Mouse (Mus musculus) CH12.LX (cell line): ENCODE data around the gene Rhcg. TPM values are rescaled to one million over a fixed set of nuclear protein-coding genes. Genes with fewer than 3 reads are reported as not detected.

Experiments
- DNase-seq: peaks from one replicate; pipeline ENCODE4 v3.0.0-alpha.2; 2013; ENCODE audit errors: extremely low read depth
- H3K27ac ChIP-seq: 2 replicates; pipeline ENCODE4 v1.5.1; 2012; ENCODE audit warnings: low read depth, mild to moderate bottlenecking, control low read depth, moderate library complexity; ENCODE audit not compliant: insufficient read depth
- H3K27me3 ChIP-seq: replicated peaks from 2 replicates; pipeline ENCODE3; 2012; ENCODE audit warnings: inconsistent platforms
- H3K36me3 ChIP-seq, 2 experiments: replicated peaks in 1 of 2; 2 replicates each; pipeline versions ENCODE3 to v1.6.1; 2012; ENCODE audit warnings: inconsistent platforms in 1 of 2, low read length in 1 of 2, mild to moderate bottlenecking in 1 of 2, mixed read lengths in 1 of 2, moderate library complexity in 1 of 2; ENCODE audit not compliant: control insufficient read depth in 1 of 2, insufficient read depth in 1 of 2
- H3K4me1 ChIP-seq, 2 experiments: 2 replicates each; pipeline ENCODE4 v1.6.1; 2012; ENCODE audit warnings: inconsistent platforms in 1 of 2, moderate library complexity in 1 of 2; ENCODE audit not compliant: insufficient read depth in 2 of 2, control insufficient read depth in 1 of 2
- H3K4me2 ChIP-seq: 2 replicates; pipeline ENCODE4 v1.6.1; 2012; ENCODE audit warnings: low read depth, mild to moderate bottlenecking, control low read depth; ENCODE audit not compliant: poor library complexity, insufficient read depth, severe bottlenecking
- H3K4me3 ChIP-seq, 3 experiments: fragments of 150-350 bp in 1 of 3; sonication (generic) in 1 of 3; replicated peaks in 1 of 3; 2 replicates each; pipeline versions ENCODE3 to v1.5.1; 2011 to 2012; ENCODE audit warnings: low read depth in 2 of 3, low read length in 2 of 3, mild to moderate bottlenecking in 2 of 3, moderate library complexity in 2 of 3, control low read depth in 1 of 3, improper control_type of control experiment in 1 of 3, inconsistent platforms in 1 of 3, mixed read lengths in 1 of 3; ENCODE audit not compliant: poor library complexity in 1 of 3
- H3K79me2 ChIP-seq: replicated peaks from 2 replicates; pipeline ENCODE4 v1.6.1; 2012; ENCODE audit warnings: mild to moderate bottlenecking, moderate library complexity; ENCODE audit not compliant: control insufficient read depth, poor library complexity, insufficient read depth, severe bottlenecking; ENCODE audit errors: extremely low read depth
- H3K9ac ChIP-seq: 2 replicates; pipeline ENCODE4 v1.6.1; 2012; ENCODE audit warnings: low read depth, mild to moderate bottlenecking, control low read depth, moderate library complexity; ENCODE audit not compliant: insufficient read depth
- H3K9me3 ChIP-seq: replicated peaks from 2 replicates; pipeline ENCODE3; 2012; ENCODE audit warnings: low read length, inconsistent platforms, mixed read lengths
- BHLHE40 ChIP-seq: IDR thresholded peaks from 2 replicates; pipeline ENCODE4 v1.6.1; 2011; ENCODE audit warnings: mild to moderate bottlenecking, low read depth, low read length, improper control_type of control experiment
- CHD1 ChIP-seq: IDR thresholded peaks from 2 replicates; pipeline ENCODE4 v1.6.1; 2012; ENCODE audit warnings: low read depth, low read length, improper control_type of control experiment, inconsistent platforms
- CHD2 ChIP-seq: IDR thresholded peaks from 2 replicates; pipeline ENCODE4 v1.6.1; 2011; ENCODE audit warnings: low read length, improper control_type of control experiment
- CTCF ChIP-seq, 2 experiments: IDR thresholded peaks in 1 of 2; conservative IDR thresholded peaks in 1 of 2; 2 replicates each; pipeline ENCODE4 v1.5.1; 2011 to 2012; ENCODE audit warnings: low read depth in 2 of 2, low read length in 2 of 2, improper control_type of control experiment in 1 of 2, inconsistent platforms in 1 of 2, mild to moderate bottlenecking in 1 of 2, moderate library complexity in 1 of 2
- EP300 ChIP-seq: IDR thresholded peaks from 2 replicates; pipeline ENCODE4 v1.6.1; 2011; ENCODE audit warnings: low read length, improper control_type of control experiment
- HCFC1 ChIP-seq: IDR thresholded peaks from 2 replicates; pipeline ENCODE4 v1.6.1; 2012; ENCODE audit warnings: low read depth, mild to moderate bottlenecking, inconsistent platforms, low read length, improper control_type of control experiment
- IRF4 ChIP-seq: IDR thresholded peaks from 2 replicates; pipeline ENCODE4 v1.6.1; 2014; ENCODE audit warnings: low read depth, mild to moderate bottlenecking, inconsistent platforms, low read length, improper control_type of control experiment
- JUND ChIP-seq: conservative IDR thresholded peaks from 2 replicates; pipeline ENCODE4 v1.6.1; 2011; ENCODE audit warnings: low read depth, low read length, improper control_type of control experiment
- MAX ChIP-seq: IDR thresholded peaks from 2 replicates; pipeline ENCODE4 v1.6.1; 2011; ENCODE audit warnings: low read length, improper control_type of control experiment
- MEF2A ChIP-seq: IDR thresholded peaks from 2 replicates; pipeline ENCODE4 v1.6.1; 2014; ENCODE audit warnings: low read depth, mild to moderate bottlenecking, inconsistent platforms, low read length, improper control_type of control experiment, borderline replicate concordance
- MYC ChIP-seq: IDR thresholded peaks from 2 replicates; pipeline ENCODE4 v1.6.1; 2011; ENCODE audit warnings: low read depth, mild to moderate bottlenecking, improper control_type of control experiment, low read length
- NELFE ChIP-seq: IDR thresholded peaks from 2 replicates; pipeline ENCODE4 v1.6.1; 2011; ENCODE audit warnings: low read depth, low read length, improper control_type of control experiment
- NRF1 ChIP-seq: IDR thresholded peaks from 2 replicates; pipeline ENCODE4 v1.6.1; 2014; ENCODE audit warnings: low read depth, mild to moderate bottlenecking, inconsistent platforms, low read length, improper control_type of control experiment, moderate library complexity
- POLR2A ChIP-seq: IDR thresholded peaks from 2 replicates; pipeline ENCODE4 v1.6.1; 2011; ENCODE audit warnings: low read depth, mild to moderate bottlenecking, improper control_type of control experiment, low read length
- RAD21 ChIP-seq: IDR thresholded peaks from 2 replicates; pipeline ENCODE4 v1.6.1; 2011; ENCODE audit warnings: low read depth, mild to moderate bottlenecking, low read length, improper control_type of control experiment, moderate library complexity
- RCOR1 ChIP-seq: conservative IDR thresholded peaks from 2 replicates; pipeline ENCODE4 v1.6.1; 2012; ENCODE audit warnings: low read depth, mild to moderate bottlenecking, inconsistent platforms, low read length, improper control_type of control experiment
- SMC3 ChIP-seq: IDR thresholded peaks from 2 replicates; pipeline ENCODE4 v1.6.1; 2011; ENCODE audit warnings: low read depth, low read length, improper control_type of control experiment
- TBP ChIP-seq: conservative IDR thresholded peaks from 2 replicates; pipeline ENCODE4 v1.6.1; 2011; ENCODE audit warnings: low read depth, low read length, improper control_type of control experiment
- TCF12 ChIP-seq: IDR thresholded peaks from 2 replicates; pipeline ENCODE4 v1.6.1; 2014; ENCODE audit warnings: low read depth, mild to moderate bottlenecking, inconsistent platforms, low read length, improper control_type of control experiment
- USF1 ChIP-seq: IDR thresholded peaks from 2 replicates; pipeline ENCODE4 v1.6.1; 2014; ENCODE audit warnings: low read depth, mild to moderate bottlenecking, inconsistent platforms, low read length, improper control_type of control experiment
- ZNF384 ChIP-seq: IDR thresholded peaks from 2 replicates; pipeline ENCODE4 v1.6.1; 2012; ENCODE audit warnings: low read depth, low read length, improper control_type of control experiment, inconsistent platforms
- dilution Hi-C: fragments of 300-500 bp; cut with MboI; formaldehyde crosslinking; loops from 2 replicates; pipeline ENCODE4 v1.14.3; 2020; ENCODE audit warnings: low sequenced_read_pairs; ENCODE audit not compliant: extremely low pct_unique_long_range_greater_than_20kb, extremely low pct_ligation_motif_present
- in situ Hi-C: fragments of 300-500 bp; cut with MboI; formaldehyde crosslinking; loops from 3 replicates; pipeline ENCODE4 v1.14.3; 2019; ENCODE audit warnings: low sequenced_read_pairs, low pct_ligation_motif_present, low pct_unique_long_range_greater_than_20kb, mixed read lengths
- polyA plus RNA-seq: library from polyadenylated mRNA; unstranded; fragments of >175 nt; gene quantifications from 2 replicates; pipeline ENCODE4 v1.2.1, GENCODE M21; 2012; ENCODE audit warnings: low read depth; ENCODE audit not compliant: insufficient read length
- total RNA-seq, 2 experiments: library from RNA; depleted of rRNA; stranded (reverse); fragments of 300-350 nt in 1 of 2; fragments of >200 nt in 1 of 2; gene quantifications; 2 replicates each; pipeline ENCODE4 v1.2.3; 2012 to 2014

Rhcg gene
- total and polyA plus RNA-seq, 3 experiments = not detected

GRCm38 (mm10) chr7:79613314-79613713, 4.1 kb downstream of the Rhcg start:
- Histone ChIP-seq H3K27me3 (peaks cover 90% of the 10 kb centered on the region), H3K27ac (no peak overlapping the region), H3K79me2 (no peaks in the 10 kb centered on the region), H3K4me1 (peaks cover 0 to 2% of the 10 kb centered on the region in 2 experiments; a peak in 1 of 4 replicates), H3K4me2 (no peak overlapping the region), H3K36me3 (no peaks in the 10 kb centered on the region), H3K9ac (no peak overlapping the region), H3K9me3 (no peaks in the 10 kb centered on the region), H3K4me3 (no peak overlapping the region)
- DNase-seq = no peak
- in situ Hi-C loops (loop anchor here (5.0 kb wide), 1 partner anchor 39 kb away; no protein-coding TSS in a partner anchor), dilution Hi-C loops (no loop called here)
- TF ChIP-seq JUND (no peak), CTCF (conservative IDR thresholded peaks at IDR 0.05 in 1 of 2, IDR thresholded peaks at IDR 0.05 in 1 of 2; ENCODE audit: low read depth in 2 of 2, low read length in 2 of 2) (peak in 1 of 2 experiments; percentile 45; a peak in 2 of 4 replicates), RAD21 (peak; percentile 20)

DNA sequence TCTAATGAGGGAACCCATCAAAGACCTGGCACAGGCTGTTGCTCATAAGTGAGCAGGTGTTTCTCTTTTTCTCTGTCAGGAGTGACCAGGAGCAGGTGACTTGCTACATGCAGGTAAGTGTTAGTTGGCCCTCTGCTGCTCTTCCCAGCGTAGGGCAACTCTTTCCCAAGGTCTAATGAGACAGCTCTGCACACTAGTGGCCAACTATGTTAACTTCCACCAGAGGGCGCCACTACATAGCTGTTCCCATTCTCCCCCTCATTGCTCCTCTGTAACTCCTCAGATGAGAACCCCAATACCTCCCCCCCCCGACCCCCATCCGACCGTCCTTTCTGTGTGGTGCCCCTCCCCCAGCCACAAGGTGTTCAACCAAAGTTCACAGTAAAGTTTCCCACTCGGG, 4.7 kb downstream of the Rhcg start:
- no peak overlapping the region for H3K4me3 ChIP-seq
- no peaks in the 10 kb centered on the region for H3K79me2 ChIP-seq
- peak; percentile 61 for TF ChIP-seq RAD21
- no peak for TF ChIP-seq NRF1
- TF ChIP-seq SMC3 = peak; percentile 67
- TF ChIP-seq BHLHE40 = no peak
- peak; percentile 47 to 85; a peak in 3 of 4 replicates for TF ChIP-seq CTCF (conservative IDR thresholded peaks at IDR 0.05 in 1 of 2, IDR thresholded peaks at IDR 0.05 in 1 of 2; ENCODE audit: low read depth in 2 of 2, low read length in 2 of 2)
- TF ChIP-seq IRF4 = no peak
- no peak for TF ChIP-seq TCF12
- TF ChIP-seq HCFC1 = no peak
- no peak overlapping the region for H3K27ac ChIP-seq
- H3K9me3 ChIP-seq = no peaks in the 10 kb centered on the region
- peaks cover 0 to 2% of the 10 kb centered on the region in 2 experiments; a peak in 1 of 4 replicates for H3K4me1 ChIP-seq
- H3K4me2 ChIP-seq = no peak overlapping the region
- no peak overlapping the region for H3K9ac ChIP-seq
- peak; percentile 59 for DNase-seq
- H3K27me3 ChIP-seq = peaks cover 93% of the 10 kb centered on the region
- in situ Hi-C loops (loop anchor here (5.0 kb wide), 1 partner anchor 40 kb away; no protein-coding TSS in a partner anchor), dilution Hi-C loops (no loop called here)
- no peaks in the 10 kb centered on the region for H3K36me3 ChIP-seq

DNA sequence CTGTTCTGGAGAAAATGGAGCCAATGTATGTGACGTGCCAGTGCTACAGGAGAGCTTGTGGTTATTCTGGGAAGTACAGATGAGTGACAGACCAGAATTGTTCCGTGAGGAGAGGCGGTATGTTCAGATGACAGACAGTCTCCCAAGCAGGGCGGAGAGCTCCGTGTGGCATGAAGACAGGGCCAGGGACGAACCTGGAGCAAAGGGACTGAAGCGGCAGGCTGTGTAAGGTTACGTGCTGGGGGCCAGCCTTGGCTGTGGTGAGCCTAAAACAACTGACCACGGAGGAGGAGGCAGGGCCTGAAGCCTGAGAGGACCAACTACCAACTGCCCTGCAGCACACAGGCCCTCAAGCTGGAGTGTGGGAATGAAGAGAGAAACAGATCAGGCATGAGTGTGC, 5.6 kb downstream of the Rhcg start:
- H3K9me3 ChIP-seq = no peaks in the 10 kb centered on the region
- no peak overlapping the region for H3K27ac ChIP-seq
- H3K9ac ChIP-seq = no peak overlapping the region
- no peak overlapping the region for H3K4me2 ChIP-seq
- in situ Hi-C loops (loop anchor here (5.0 kb wide), 1 partner anchor 40 kb away; no protein-coding TSS in a partner anchor), dilution Hi-C loops (no loop called here)
- H3K4me1 ChIP-seq = peaks cover 0 to 2% of the 10 kb centered on the region in 2 experiments; a peak in 1 of 4 replicates
- peaks cover 92% of the 10 kb centered on the region for H3K27me3 ChIP-seq
- no peak overlapping the region for H3K4me3 ChIP-seq
- no peak for DNase-seq
- H3K36me3 ChIP-seq = no peaks in the 10 kb centered on the region
- TF ChIP-seq TCF12 (no peak), CHD1 (no peak), RCOR1 (no peak), CHD2 (no peak), USF1 (no peak), TBP (no peak), EP300 (no peak), POLR2A (no peak), RAD21 (no peak), BHLHE40 (no peak), MAX (no peak), NELFE (no peak), MEF2A (no peak), ZNF384 (no peak), MYC (no peak)
- no peaks in the 10 kb centered on the region for H3K79me2 ChIP-seq
